Mouse (Mus musculus): ENCODE results near the gene Plb1.

DNA sequence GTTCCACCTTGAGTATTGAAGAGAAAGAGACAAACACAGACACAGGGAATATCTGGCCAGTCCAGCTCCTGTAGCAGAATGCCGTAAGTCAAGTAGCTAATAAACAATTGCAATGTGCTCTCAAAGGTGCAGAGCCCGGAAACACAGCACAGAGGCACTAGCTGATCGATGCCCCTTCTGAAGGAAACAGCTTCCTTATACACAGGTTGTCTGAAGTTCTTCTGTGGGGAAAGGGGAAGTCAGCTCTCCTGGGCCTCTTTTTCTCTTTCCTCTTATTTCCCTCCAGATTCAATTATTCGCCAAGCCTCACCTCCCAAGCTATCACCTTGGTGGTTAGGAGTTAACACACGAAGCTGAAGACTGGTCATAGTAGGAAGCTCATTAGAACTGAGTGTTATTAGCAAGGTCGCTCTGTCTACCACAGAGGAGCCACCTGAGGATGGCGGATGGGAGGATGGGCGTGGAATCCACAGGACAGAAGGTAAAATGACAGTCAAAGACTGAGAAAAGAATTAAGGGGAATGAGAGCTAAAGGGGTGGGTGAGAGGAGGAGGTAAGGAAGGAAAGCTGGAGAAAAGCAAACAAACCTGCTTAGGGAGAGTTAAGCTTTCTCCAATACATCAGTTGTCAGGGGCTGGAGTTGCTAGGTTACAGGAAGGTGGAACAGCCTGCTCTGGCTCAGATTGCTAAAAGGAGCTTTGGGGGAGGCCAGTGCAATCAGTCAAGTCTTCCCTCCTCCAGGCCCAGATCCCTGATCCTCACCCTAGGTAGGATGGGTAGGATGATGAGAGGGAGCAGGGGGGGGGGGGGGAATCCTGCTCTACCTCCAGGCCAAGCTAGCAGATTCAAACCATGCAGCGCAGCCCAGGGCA, 170.8 kb downstream of the Plb1 start:
- TF ChIP-seq CTCF (IDR thresholded peaks at IDR 0.05; ENCODE audit: low read depth, low read length) (no peak), POLR2A (IDR thresholded peaks at IDR 0.05; ENCODE audit: borderline replicate concordance, low read depth, low read length) (no peak)
